ENCODE assay signal across 8 mouse cellular contexts in genomic region chr9:43743647-43744137, GRCm38 (mm10). TPM values are rescaled to one million over a fixed set of nuclear protein-coding genes. Genes with fewer than 3 reads are reported as not detected.
DNase-seq lines count a peak whose midpoint lies in the region; ATAC-seq and TF ChIP-seq lines count a peak whose summit lies in the region.

TSS of gene Nectin1 (plus strand) at chr9:43743984.

- H3K79me2 ChIP-seq in CH12.LX (replicated peaks; ENCODE audit: control insufficient read depth, extremely low read depth, insufficient read depth, poor library complexity, severe bottlenecking): no peaks in the 10 kb centered on the region

- no peaks in the 10 kb centered on the region for H3K9me3 ChIP-seq in CH12.LX (replicated peaks; ENCODE audit: low read length)
- H3K9me3 ChIP-seq in forebrain, embryonic 15.5 days: no peaks in the 10 kb centered on the region
- H3K9me3 ChIP-seq in liver, postnatal 0 days (ENCODE audit: low read length): no peaks in the 10 kb centered on the region
- no peaks in the 10 kb centered on the region for H3K9me3 ChIP-seq in neural tube, embryonic 14.5 days (ENCODE audit: control insufficient read depth, low read length)

- intact Hi-C loops in heart, postnatal 25 days (cut with DNase I): loop anchor here (2.0 to 5.0 kb wide), 4 partner anchors 59 to 229 kb away; no protein-coding TSS in a partner anchor

- DNase-seq in CH12.LX (ENCODE audit: extremely low read depth): peak; percentile 74
- peak; percentile 10 for DNase-seq in c-Kit-positive CD71-positive TER-119-positive erythroid progenitor cells, embryonic 14.5 days (ENCODE audit: low spot score)
- DNase-seq in heart, postnatal 25 days (ENCODE audit: low spot score): peak; percentile 78
- DNase-seq in layer of hippocampus, adult 11-12 months (ENCODE audit: low spot score): peak; percentile 90
- DNase-seq in liver, postnatal 0 days: peak; percentile 85

- peak; percentile 24; the same call in 1 of the 2 replicates for TF ChIP-seq POLR2A in CH12.LX (IDR thresholded peaks at IDR 0.05; ENCODE audit: low read depth, low read length)
- TF ChIP-seq POLR2A in testis, adult 2 months (IDR thresholded peaks at IDR 0.05; ENCODE audit: control insufficient read depth, low read depth, low read length): peak; percentile 42; the same call in 1 of the 2 replicates

- H3K4me2 ChIP-seq in CH12.LX (ENCODE audit: insufficient read depth, low read depth, poor library complexity, severe bottlenecking): peak within 1 kb of the TSS; percentile 83
- peak within 1 kb of the TSS; percentile 84 for H3K4me2 ChIP-seq in forebrain, embryonic 15.5 days (replicated peaks)
- peak within 1 kb of the TSS; percentile 84 for H3K4me2 ChIP-seq in liver, postnatal 0 days (ENCODE audit: low read depth, low read length)
- H3K4me2 ChIP-seq in neural tube, embryonic 14.5 days (ENCODE audit: low read depth, low read length): peak within 1 kb of the TSS; percentile 79

- TF ChIP-seq EP300 in CH12.LX (IDR thresholded peaks at IDR 0.05; ENCODE audit: low read length): no peak
- TF ChIP-seq EP300 in liver, postnatal 0 days (IDR thresholded peaks at IDR 0.05; ENCODE audit: low read depth): no peak

- H3K27ac ChIP-seq in CH12.LX (ENCODE audit: insufficient read depth, low read depth): peak within 1 kb of the TSS; percentile 22; the same call in 1 of the 2 replicates
- peak within 1 kb of the TSS; percentile 97 for H3K27ac ChIP-seq in forebrain, embryonic 15.5 days (replicated peaks)
- H3K27ac ChIP-seq in liver, postnatal 0 days (ENCODE audit: low read depth): peak within 1 kb of the TSS; percentile 82
- H3K27ac ChIP-seq in neural tube, embryonic 14.5 days (ENCODE audit: low read depth, low read length): peak within 1 kb of the TSS; percentile 95
- H3K27ac ChIP-seq in testis, adult 2 months (ENCODE audit: control insufficient read depth, insufficient read depth, low read depth, low read length): no peak within 1 kb of the TSS

- H3K27me3 ChIP-seq in CH12.LX (replicated peaks): peaks cover 52% of the 10 kb centered on the region
- no peaks in the 10 kb centered on the region for H3K27me3 ChIP-seq in forebrain, embryonic 15.5 days
- H3K27me3 ChIP-seq in liver, postnatal 0 days (ENCODE audit: insufficient read depth, low read length): peaks cover 35% of the 10 kb centered on the region
- H3K27me3 ChIP-seq in neural tube, embryonic 14.5 days (ENCODE audit: control insufficient read depth, insufficient read depth, low read length): no peaks in the 10 kb centered on the region
- peaks cover 2% of the 10 kb centered on the region for H3K27me3 ChIP-seq in testis, adult 2 months (ENCODE audit: control insufficient read depth, insufficient read depth, low read length)

- ATAC-seq in forebrain, embryonic 15.5 days (replicated peaks): peak; percentile 90
- peak; percentile 86 for ATAC-seq in liver, postnatal 0 days
- ATAC-seq in neural tube, embryonic 14.5 days (ENCODE audit: low read depth): peak; percentile 90

- TF ChIP-seq CTCF in CH12.LX (conservative IDR thresholded peaks at IDR 0.05 in 1 of 2, IDR thresholded peaks at IDR 0.05 in 1 of 2; ENCODE audit: low read depth in 2 of 2, low read length in 2 of 2): peak; percentile 22 to 89; a peak in 2 of 4 replicates
- peak; percentile 88 for TF ChIP-seq CTCF in liver, postnatal 0 days (IDR thresholded peaks at IDR 0.05; ENCODE audit: low read depth)
- TF ChIP-seq CTCF in testis, adult 2 months (IDR thresholded peaks at IDR 0.05; ENCODE audit: control insufficient read depth, insufficient read depth, insufficient replicate concordance, low read depth, low read length): peak; percentile 68

- H3K4me1 ChIP-seq in CH12.LX (ENCODE audit: control insufficient read depth in 1 of 2, insufficient read depth in 2 of 2): peaks cover 4 to 20% of the 10 kb centered on the region in 2 experiments; a peak in 3 of 4 replicates
- peaks cover 49% of the 10 kb centered on the region for H3K4me1 ChIP-seq in forebrain, embryonic 15.5 days
- peaks cover 8% of the 10 kb centered on the region for H3K4me1 ChIP-seq in liver, postnatal 0 days (ENCODE audit: insufficient read depth)
- H3K4me1 ChIP-seq in neural tube, embryonic 14.5 days (ENCODE audit: control insufficient read depth, insufficient read depth, low read length): peaks cover 24% of the 10 kb centered on the region
- peaks cover 20% of the 10 kb centered on the region for H3K4me1 ChIP-seq in testis, adult 2 months (ENCODE audit: control insufficient read depth, insufficient read depth, low read length)

- H3K4me3 ChIP-seq in CH12.LX (replicated peaks in 1 of 3; ENCODE audit: low read depth in 2 of 3, low read length in 2 of 3, poor library complexity in 1 of 3): peak within 1 kb of the TSS; percentile 46 to 75 (median 63)
- peak within 1 kb of the TSS; percentile 87 for H3K4me3 ChIP-seq in forebrain, embryonic 15.5 days
- H3K4me3 ChIP-seq in liver, postnatal 0 days (ENCODE audit: low read depth, low read length): peak within 1 kb of the TSS; percentile 66
- H3K4me3 ChIP-seq in neural tube, embryonic 14.5 days (ENCODE audit: low read depth, low read length): peak within 1 kb of the TSS; percentile 95
- H3K4me3 ChIP-seq in testis, adult 2 months (ENCODE audit: control insufficient read depth, low read depth, low read length): peak within 1 kb of the TSS; percentile 72

- peak; percentile 83 for TF ChIP-seq RAD21 in CH12.LX (IDR thresholded peaks at IDR 0.05; ENCODE audit: low read depth, low read length)

- H3K9ac ChIP-seq in CH12.LX (ENCODE audit: insufficient read depth, low read depth): peak within 1 kb of the TSS; percentile 63
- H3K9ac ChIP-seq in forebrain, embryonic 15.5 days (replicated peaks): peak within 1 kb of the TSS; percentile 88
- H3K9ac ChIP-seq in liver, postnatal 0 days (replicated peaks): peak within 1 kb of the TSS; percentile 68
- H3K9ac ChIP-seq in neural tube, embryonic 14.5 days (replicated peaks; ENCODE audit: low read depth, low read length): peak within 1 kb of the TSS; percentile 99

- dilution Hi-C loops in CH12.LX (cut with MboI; ENCODE audit: extremely low pct_ligation_motif_present, extremely low pct_unique_long_range_greater_than_20kb, low sequenced_read_pairs): no loop called here

- peaks cover 0 to 2% of the 10 kb centered on the region in 2 experiments for H3K36me3 ChIP-seq in CH12.LX (replicated peaks in 1 of 2; ENCODE audit: control insufficient read depth in 1 of 2, insufficient read depth in 1 of 2, low read length in 1 of 2)
- H3K36me3 ChIP-seq in forebrain, embryonic 15.5 days: no peaks in the 10 kb centered on the region
- no peaks in the 10 kb centered on the region for H3K36me3 ChIP-seq in liver, postnatal 0 days (replicated peaks; ENCODE audit: insufficient read depth, low read length)
- H3K36me3 ChIP-seq in neural tube, embryonic 14.5 days (ENCODE audit: control insufficient read depth, insufficient read depth, low read length): no peaks in the 10 kb centered on the region
- H3K36me3 ChIP-seq in testis, adult 2 months (ENCODE audit: control insufficient read depth, insufficient read depth, low read length): no peaks in the 10 kb centered on the region

- in situ Hi-C loops in CH12.LX (cut with MboI; ENCODE audit: low pct_ligation_motif_present, low pct_unique_long_range_greater_than_20kb, low sequenced_read_pairs): loop anchor here (5.0 to 25.0 kb wide), 2 partner anchors 54 to 406 kb away; no protein-coding TSS in a partner anchor

- WGBS in forebrain, embryonic 15.5 days: under 1% methylated on average over 48 of the region's 51 CpGs
- 0% methylated on average over 32 of the region's 51 CpGs for WGBS in liver, postnatal 0 days (ENCODE audit: insufficient replicate concordance)
- under 1% methylated on average over 48 of the region's 51 CpGs for WGBS in neural tube, embryonic 14.5 days

TF ChIP-seq in CH12.LX, 34 proteins besides CTCF, POLR2A, EP300 and RAD21 (continues in another document):
- peak; percentile 27; the same call in 1 of the 2 replicates for TF ChIP-seq IRF4 (IDR thresholded peaks at IDR 0.05; ENCODE audit: low read depth, low read length)
- no peak for TF ChIP-seq USF1 (IDR thresholded peaks at IDR 0.05; ENCODE audit: low read depth, low read length)
- TF ChIP-seq BHLHE40 (IDR thresholded peaks at IDR 0.05; ENCODE audit: low read depth, low read length): peak; percentile 36; the same call in 1 of the 2 replicates
- no peak for TF ChIP-seq CHD1 (IDR thresholded peaks at IDR 0.05; ENCODE audit: low read depth, low read length)
- no peak for TF ChIP-seq UBTF (IDR thresholded peaks at IDR 0.05; ENCODE audit: low read depth, low read length)
- peak; percentile 36; the same call in 1 of the 2 replicates for TF ChIP-seq TCF12 (IDR thresholded peaks at IDR 0.05; ENCODE audit: low read depth, low read length)
- TF ChIP-seq TBP (conservative IDR thresholded peaks at IDR 0.05; ENCODE audit: low read depth, low read length): no peak
- peak; percentile 85 for TF ChIP-seq SMC3 (IDR thresholded peaks at IDR 0.05; ENCODE audit: low read depth, low read length)
- TF ChIP-seq KAT2A (IDR thresholded peaks at IDR 0.05; ENCODE audit: insufficient replicate concordance, low read length): no peak
- TF ChIP-seq NRF1 (IDR thresholded peaks at IDR 0.05; ENCODE audit: low read depth, low read length): no peak
- TF ChIP-seq POLR2AphosphoS2 (IDR thresholded peaks at IDR 0.05; ENCODE audit: low read depth, low read length): no peak
- no peak for TF ChIP-seq ZKSCAN1 (IDR thresholded peaks at IDR 0.05; ENCODE audit: borderline replicate concordance, low read depth, low read length)
- TF ChIP-seq ETS1 (conservative IDR thresholded peaks at IDR 0.05; ENCODE audit: low read depth, low read length): no peak
- no peak for TF ChIP-seq JUND (conservative IDR thresholded peaks at IDR 0.05; ENCODE audit: low read depth, low read length)
- no peak for TF ChIP-seq E2F4 (IDR thresholded peaks at IDR 0.05; ENCODE audit: insufficient replicate concordance, low read depth, low read length)
- TF ChIP-seq CHD2 (IDR thresholded peaks at IDR 0.05; ENCODE audit: low read length): no peak
- TF ChIP-seq HCFC1 (IDR thresholded peaks at IDR 0.05; ENCODE audit: low read depth, low read length): no peak
- no peak for TF ChIP-seq RCOR1 (conservative IDR thresholded peaks at IDR 0.05; ENCODE audit: low read depth, low read length)
- TF ChIP-seq MAFK (IDR thresholded peaks at IDR 0.05; ENCODE audit: insufficient replicate concordance, low read length): no peak
- TF ChIP-seq MAX (IDR thresholded peaks at IDR 0.05; ENCODE audit: low read length): no peak

RNA-seq across cellular contexts. Expression of gene Nectin1, which starts in this region (rescaled TPM):
- total RNA-seq in CH12.LX (2012; rRNA removed): 1.6 and 1.9 TPM in 2 replicates
- total RNA-seq in CH12.LX (2014; rRNA removed): 0.09 and 0.26 TPM in 2 replicates
- polyA plus RNA-seq in CH12.LX (2012; ENCODE audit: insufficient read length, low read depth): 1.4 and 1.8 TPM in 2 replicates
- polyA plus RNA-seq in forebrain, embryonic 15.5 days (2015; fragmentation: Nextera tagmentation; extraction: Ambion mirVana): 10.1 and 10.2 TPM in 2 replicates
- 1 to 10 TPM; 3.0 to 3.6 TPM for total RNA-seq in heart, postnatal 25 days (2021)
- 4.0 and 4.1 TPM in 2 replicates for polyA plus RNA-seq in liver, postnatal 0 days (2015; fragmentation: Nextera tagmentation; extraction: Ambion mirVana)
- 14.9 and 21.1 TPM in 2 replicates for polyA plus RNA-seq in neural tube, embryonic 14.5 days (2014; fragmentation: Nextera tagmentation; extraction: Ambion mirVana)
- polyA plus RNA-seq in testis, adult 2 months (2012; rRNA removed): 2.2 and 2.8 TPM in 2 replicates

Comparison
In these comparisons a context has a peak if more than half of its experiments do, and no peak if none do; other contexts are left out.
1. DNase-seq: peak in every context shown above with its lines; median percentile 90 in layer of hippocampus, adult 11-12 months; 85 in liver, postnatal 0 days; 78 in heart, postnatal 25 days; 74 in CH12.LX; 10 in c-Kit-positive CD71-positive TER-119-positive erythroid progenitor cells, embryonic 14.5 days.